Mouse (Mus musculus): ENCODE data around the gene Polr2a.
"Not testable (repeated sequence)": the region's sequence is repeated elsewhere in the genome, so short reads cannot be mapped to it uniquely, and the experiment has no call there.

Gene Polr2a

DNA sequence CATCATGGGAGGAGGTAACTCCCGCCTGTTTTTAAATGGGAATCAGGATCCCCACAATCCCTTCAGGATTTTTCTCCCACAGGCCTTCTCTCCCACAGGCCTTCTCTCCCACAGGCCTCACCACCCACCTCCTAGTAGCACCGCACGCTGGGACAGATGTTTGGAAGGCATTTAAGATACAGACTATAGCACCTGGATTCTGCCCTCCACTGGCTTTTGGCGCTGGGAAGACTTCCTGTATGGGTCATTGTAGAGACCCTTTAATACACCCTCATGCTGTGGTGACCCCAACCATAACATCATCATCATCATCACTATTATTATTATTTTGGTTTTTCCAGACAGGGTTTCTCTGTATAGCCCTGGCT is 51.0 kb downstream of the Polr2a start:
- no peak for DNase-seq (ENCODE audit: low read depth, low spot score)

DNA sequence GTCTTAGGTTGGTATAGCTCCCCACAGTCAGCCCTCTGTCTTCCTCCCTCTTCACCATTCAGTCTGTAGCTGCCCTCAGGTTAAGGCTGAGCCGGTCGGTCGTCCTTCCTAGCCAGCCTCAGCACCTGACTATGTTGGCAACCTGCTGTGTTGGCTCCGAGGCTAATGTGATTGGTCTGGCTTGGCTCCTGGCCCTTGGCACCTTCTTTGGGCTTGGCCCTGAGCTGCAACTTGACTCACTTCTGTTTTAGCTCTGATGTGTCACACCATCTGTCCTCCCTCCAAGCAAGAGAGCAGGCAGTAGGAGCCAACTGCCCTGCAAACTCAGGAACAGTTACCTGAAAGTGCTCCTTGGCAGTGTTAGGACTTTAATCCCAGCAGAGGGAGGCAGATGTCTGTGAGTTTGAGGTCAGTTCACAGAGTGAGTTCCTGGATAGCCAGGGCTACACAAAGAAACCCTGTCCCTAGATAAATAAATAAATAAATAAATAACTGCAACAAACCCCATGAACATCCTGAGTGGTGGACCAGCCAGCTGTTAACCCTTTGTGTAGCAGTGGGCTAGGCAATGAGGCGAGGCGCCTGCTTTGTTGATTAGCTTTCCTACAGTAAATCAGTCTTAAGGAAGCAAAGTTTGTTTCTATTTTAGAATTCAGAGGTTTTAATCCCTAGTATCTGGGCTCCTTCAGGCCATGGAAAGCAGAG is 51.5 kb downstream of the Polr2a start:
- DNase-seq (ENCODE audit: low read depth, low spot score) = no peak

DNA sequence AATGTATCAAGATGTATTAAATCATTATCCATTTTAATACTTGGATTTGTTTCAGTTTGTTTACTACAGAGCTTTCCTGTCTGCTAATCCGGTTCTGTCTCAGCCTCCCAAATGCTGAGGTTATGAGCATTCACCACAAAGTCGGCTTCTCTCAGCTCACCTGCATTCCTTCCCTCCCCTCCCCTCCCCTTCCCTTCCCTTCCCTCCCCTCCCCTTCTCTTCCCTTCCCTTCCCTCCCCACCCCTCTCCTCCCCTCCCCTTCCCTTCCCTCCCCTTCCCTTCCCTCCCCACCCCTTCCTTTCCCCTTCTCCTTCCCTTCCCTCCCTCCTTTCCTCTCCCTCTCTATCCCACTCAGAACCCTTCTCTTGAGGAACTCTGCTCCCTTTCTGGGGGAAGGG is 53.8 kb downstream of the Polr2a start:
- DNase-seq (ENCODE audit: low read depth, low spot score) = no peak

DNA sequence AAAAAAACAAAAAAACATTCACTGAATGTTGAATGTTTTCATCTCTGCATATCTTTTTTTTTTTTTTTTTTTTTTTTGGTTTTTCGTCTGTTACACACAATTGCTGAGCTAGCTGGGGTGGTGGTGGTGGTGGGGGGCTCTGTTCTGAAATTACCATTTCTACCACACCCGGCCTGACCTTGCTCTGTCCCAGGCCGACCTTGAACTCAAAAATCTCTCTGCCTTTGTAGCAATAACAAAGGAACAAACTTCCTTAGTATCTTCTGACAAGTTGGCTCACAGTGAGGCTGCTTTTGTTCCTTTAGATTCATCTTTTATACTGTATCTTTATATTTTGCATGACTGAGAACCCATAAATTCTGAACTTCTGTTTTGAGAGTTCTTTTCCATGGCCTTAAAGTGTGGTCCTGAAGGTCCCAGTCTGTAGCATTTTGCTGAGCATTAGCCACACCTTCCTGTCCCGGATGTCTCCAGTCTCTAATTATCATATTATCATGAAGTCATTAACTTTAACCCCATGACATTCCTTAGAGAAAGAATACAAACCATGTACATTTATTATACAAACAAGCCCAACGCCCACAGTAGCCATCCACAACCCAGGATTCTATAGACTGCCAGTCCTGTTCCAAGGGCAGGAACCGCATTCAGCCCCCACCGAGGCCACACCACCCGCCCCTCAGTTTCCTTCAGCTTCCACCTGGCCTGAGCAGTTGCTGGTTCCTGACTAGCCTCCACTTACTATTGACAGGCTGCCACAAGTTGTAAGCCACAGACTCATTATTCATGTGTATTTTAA is 54.4 kb downstream of the Polr2a start:
- DNase-seq (ENCODE audit: low read depth, low spot score) = no peak

DNA sequence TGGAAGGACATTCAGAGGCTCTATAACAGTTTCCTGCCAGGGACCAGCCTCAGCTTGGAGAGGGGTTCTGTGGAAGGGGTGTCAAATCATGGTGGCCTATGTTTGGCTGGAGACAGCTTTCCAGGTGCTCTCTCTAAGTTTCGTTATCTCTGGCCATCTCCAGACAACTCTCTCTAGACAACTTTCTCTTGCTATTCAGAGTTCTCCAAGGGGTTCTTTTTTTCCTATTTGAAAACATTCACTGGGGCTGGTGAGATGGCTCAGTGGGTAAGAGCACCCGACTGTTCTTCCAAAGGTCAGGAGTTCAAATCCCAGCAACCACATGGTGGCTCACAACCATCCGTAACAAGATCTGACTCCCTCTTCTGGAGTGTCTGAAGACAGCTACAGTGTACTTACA is 55.1 kb downstream of the Polr2a start:
- not testable (repeated sequence) for DNase-seq (ENCODE audit: low read depth, low spot score)

DNA sequence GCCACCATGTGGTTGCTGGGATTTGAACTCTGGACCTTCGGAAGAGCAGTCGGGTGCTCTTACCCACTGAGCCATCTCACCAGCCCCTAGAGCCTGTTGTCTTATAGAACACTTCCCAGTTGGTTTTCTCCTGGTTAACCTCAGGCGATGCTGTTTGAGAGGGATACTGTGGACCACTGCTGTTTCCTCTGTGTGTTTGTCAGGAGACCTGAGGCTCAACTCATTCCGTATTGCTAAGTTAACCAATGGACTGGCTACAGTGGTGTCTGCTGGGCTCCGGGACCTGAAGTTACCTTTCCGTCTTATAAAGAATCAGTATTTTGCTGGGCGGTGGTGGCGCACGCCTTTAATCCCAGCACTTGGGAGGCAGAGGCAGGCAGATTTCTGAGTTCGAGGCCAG is 55.6 kb downstream of the Polr2a start:
- DNase-seq (ENCODE audit: low read depth, low spot score) = not testable (repeated sequence)

DNA sequence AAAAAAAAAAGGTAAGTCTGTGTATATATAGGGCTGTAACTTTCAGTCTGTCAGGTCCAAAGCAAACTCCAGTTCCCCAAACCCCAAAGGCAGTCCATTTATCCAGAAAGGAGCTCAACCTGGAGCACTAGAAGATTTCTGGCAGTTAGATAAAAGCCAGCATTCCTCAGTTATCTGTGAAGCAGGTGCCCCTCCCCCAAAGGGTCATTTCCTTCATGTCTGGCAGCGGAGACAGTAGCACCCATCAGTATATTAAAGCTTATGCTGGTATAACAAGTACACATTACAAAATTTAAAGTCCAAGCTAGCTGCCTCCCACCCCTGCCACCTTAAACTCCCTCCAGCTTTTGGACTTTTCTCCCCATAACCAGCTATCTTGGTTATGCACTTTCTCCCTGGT is 58.8 kb downstream of the Polr2a start:
- no peak for DNase-seq (ENCODE audit: low read depth, low spot score)

DNA sequence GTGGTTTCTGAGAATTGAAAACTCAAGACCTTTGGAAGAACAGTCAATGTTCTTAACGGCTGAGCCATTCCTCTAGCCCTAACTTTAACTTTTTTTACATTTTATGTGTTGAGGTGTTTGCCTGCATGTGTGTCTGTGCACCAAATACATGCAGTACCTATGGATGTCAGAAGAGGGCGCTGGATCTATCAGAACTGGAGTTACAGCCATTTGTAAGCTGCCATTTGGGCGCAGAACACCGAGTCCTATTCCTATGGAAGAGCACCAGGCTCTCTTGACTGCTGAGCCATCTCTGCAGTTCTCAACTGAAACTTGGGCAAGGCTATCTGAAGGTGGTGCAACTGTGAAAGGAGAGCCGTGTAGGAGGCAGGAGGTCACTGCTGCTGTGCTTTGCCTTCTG is 59.9 kb downstream of the Polr2a start:
- DNase-seq (ENCODE audit: low read depth, low spot score) = no peak

DNA sequence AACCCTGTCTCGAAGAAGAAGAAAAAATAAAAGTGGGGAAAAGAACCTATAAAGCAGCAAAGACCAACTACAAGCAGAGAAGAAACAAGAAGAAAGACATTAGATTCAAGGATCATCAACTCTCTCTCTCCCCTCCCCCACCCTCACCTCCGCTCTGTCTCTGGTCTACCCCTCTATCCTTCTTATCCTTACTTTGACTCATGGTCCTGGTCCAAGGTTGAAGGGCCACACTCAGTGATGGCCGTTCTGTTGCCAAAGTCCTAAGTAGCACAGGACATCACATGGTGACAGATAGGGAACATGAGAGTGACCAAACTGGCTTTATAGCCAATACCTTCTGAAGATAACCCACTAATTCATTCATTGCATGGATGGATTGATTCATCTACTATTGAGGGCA is 61.0 kb downstream of the Polr2a start:
- no peak for DNase-seq (ENCODE audit: low read depth, low spot score)

DNA sequence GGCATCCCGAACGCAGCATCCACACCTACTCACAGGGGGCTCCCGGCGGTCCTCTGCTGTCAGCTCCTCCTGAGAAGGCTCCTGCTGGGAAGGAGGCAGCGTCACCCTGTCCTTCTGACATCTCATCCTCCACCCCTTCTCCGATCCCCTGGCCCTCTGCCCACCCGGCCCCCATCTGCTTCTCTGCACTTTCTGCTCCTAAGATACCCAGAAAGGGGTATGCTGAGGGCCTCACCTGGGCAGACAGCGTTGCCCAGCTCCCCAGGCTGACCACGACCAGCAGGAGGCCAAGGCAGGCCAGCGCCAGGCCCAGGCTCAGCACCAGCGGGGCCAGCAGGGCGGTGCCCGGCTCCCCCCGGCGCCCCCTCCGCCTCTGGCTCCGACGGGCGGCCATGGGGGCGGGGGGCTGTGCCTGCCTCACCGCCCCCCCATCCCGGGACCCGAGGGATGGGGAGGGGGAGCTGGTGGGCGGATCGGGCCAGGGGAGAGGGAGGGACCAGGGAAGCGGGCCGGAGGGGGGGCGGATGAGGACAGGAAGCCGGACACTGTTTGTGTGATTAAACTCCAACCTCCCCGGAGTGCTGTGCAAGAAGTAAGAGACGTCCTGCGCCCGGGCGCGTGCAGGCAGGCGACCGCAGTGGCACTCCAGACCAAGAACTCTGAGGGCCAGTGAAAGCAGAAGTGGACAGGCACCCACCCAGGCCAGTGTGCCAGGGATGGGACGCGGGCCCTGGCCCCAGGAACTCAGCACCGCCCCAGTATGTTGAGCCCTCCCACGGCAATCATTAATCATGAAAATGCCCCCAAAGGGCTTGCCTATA is 62.9 kb downstream of the Polr2a start, which contains the start of the genes Tnfsf12 and Tnfsfm13:
Tnfsf12 (minus strand) TSS at position 489 of the 821 bp plus-strand sequence.
Tnfsfm13 (minus strand) TSS at position 738 of the 821 bp plus-strand sequence.
- DNase-seq (ENCODE audit: low read depth, low spot score) = no peak

DNA sequence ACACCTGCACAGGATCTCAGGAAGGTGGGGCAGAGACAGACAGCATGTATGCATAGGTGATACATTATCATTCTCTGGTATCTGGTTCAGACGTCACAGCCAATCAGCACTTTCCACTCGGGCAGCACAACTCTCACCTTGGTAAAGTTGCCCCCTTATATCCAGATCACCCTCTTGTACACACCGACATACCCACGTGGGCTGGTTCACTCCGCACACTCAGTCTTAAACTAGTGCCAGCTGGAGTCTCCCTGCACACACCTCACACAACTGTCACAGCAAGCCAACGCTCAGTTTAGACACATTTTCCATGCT is 63.4 kb downstream of the Polr2a start:
- no peak for DNase-seq (ENCODE audit: low read depth, low spot score)

DNA sequence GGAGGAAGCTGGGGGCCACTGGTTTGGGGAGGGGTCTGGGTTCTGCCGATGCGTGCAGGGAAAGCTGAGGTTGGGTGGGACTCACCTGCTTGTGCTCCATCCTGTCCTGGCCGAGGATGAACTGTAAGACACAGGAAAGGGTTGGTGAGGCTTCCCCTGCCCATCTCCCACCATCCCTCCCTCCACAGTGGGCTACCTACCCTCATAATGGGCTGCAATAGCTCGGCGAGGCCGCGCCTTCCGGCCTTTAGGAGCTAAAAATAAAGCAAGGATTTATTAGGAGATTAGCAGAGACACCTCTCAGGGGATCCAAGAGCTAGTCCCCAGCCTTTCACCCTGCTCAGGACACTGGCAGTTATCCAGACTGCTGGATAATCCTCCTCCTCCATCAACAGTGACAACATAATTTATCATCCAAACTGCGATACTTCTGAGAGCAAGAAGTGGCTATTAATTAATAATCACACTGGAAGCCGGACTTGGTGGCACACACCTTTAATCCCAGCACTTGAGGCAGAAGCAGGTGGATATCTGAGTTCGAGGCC is 64.9 kb downstream of the Polr2a start:
- no peak for DNase-seq (ENCODE audit: low read depth, low spot score)

DNA sequence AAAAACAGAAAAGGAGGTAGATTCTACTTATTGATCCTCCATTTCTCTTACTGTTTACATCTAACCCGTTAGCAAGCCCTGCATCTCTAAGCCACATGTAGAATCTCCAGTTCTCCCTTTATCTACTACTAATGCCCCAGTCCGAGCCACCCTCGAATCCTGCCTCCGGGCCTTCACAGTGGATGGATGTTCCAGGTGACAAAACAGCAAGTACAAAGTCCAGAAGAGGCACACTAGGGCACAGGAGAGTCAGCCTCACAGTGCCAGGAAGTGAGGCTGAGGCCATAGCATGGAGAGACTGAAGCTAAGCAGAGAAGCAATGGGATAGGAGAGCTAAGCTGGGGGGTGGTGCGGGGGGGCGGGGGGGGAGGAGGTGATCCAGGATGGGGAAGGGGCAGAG is 65.6 kb downstream of the Polr2a start:
- no peak for DNase-seq (ENCODE audit: low read depth, low spot score)

DNA sequence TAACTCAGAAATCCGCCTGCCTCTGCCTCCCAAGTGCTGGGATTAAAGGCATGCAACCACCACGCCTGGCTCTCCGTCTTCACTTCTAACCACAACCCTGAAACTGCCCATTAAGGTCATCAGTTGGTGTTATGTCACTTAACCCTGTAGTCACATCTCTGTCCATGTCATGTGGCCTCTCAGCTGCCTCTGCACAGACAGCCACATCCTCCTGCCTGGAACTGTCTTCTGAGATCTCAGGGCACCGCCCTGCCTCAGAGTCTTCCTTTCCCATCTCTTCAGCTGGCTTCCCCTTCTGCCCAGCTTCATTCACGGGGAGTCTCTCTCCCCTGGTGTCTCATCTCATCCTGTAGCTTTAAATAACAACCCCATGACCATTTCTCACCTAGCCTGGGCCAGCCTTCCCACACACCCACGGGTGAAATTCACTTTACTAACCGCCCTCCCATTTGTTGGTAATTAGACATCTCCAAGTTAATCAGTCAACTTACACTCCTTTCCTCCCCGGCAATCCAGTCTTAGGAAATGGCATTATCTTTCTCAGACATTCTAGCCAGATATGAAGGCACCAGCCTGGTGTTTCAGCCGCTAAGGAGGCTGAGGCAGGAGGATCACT is 66.1 kb downstream of the Polr2a start:
- no peak for DNase-seq (ENCODE audit: low read depth, low spot score)

DNA sequence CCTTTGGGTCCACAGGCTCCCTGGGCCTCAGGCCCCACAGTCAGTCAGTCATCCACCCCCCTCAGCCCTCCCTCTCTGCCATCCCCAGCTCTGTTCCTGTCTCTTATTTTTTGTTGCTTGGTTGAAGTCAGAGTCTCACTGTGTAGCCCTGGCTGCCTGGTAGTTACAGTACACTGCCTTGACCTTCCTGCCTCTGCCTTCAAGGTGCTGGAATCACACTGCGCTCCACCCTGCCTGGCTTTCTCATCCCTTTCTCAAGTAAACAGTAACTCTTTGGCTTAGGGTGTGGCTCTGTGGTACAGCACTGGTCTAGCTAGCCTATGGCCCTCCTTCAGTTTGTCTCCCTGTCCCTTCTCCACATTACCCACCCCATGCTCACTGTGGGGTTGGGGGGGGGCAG is 68.5 kb downstream of the Polr2a start:
- no peak for DNase-seq (ENCODE audit: low read depth, low spot score)

DNA sequence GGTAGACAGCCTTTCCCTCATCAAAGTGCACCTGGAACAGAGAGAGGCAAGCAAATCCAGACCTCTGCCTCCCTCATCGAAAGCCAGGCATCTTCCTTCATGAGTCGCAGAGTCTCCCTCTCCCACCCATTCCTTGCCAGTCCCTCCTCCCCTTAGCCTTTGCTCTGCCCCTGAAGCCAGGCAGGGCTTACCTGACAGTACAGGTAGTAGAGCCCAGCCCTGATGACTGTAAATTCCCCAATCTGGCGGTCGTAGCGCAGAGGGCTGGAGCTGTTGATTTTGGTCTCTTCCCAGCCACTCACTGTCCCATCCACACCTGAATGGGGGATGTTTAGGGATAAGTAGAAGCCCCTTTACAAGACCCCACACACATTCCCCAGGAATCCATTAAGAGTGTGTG is 71.4 kb downstream of the Polr2a start:
- no peak for DNase-seq (ENCODE audit: low read depth, low spot score)

DNA sequence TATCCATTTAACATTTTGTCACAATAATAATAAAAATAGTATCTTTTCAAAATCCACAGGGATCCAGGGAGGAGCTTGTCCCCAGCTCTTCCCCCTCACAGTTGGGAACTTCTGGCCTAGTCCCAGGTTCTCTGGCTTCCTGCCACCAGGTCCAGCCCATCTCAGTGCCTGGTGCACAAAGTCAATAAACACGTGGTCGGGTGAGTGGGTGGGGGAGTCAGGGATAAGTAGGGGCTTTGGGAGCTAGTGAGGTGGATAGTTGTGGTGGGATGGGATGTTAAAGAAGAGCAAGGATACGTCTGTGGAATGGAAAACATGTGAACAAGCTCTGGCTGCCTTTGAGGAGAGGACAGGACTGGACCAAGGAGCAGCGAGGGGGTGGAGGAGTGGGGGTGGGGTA is 72.1 kb downstream of the Polr2a start:
- DNase-seq (ENCODE audit: low read depth, low spot score) = no peak

DNA sequence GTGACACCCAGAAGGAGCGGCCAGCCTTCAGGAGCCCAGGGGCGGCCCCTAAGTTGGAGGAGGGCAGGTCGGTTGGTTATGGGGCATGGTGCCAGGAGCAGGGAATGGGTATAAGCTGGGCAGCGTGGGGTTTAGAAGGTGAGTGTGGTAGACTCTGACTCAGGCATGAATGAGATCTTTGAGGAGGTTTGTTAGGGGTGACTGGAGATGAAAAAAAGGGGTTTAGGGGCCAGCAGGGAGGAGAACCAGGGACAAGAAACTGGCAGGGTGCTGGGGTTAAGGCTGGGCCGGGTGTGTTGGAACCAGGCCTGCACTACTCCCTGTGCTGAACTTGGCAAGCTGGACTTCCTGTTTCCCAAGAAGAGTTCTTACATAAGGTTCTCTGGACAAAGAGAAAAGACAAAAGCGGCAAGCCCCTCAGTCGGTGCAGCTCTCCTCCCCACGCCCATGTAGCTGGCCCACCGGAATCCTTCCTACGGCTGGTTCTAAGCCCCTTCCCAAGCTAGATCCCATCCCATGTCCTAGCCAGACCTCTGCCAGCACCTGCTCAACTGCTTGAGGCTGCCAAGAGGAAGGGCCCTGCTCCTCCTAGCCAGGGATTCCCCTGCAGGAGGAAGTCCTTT is 72.8 kb downstream of the Polr2a start, which contains the start of gene Tnfsf13:
Tnfsf13 (minus strand) TSS at position 259 of the 623 bp plus-strand sequence.
- no peak for DNase-seq (ENCODE audit: low read depth, low spot score)

DNA sequence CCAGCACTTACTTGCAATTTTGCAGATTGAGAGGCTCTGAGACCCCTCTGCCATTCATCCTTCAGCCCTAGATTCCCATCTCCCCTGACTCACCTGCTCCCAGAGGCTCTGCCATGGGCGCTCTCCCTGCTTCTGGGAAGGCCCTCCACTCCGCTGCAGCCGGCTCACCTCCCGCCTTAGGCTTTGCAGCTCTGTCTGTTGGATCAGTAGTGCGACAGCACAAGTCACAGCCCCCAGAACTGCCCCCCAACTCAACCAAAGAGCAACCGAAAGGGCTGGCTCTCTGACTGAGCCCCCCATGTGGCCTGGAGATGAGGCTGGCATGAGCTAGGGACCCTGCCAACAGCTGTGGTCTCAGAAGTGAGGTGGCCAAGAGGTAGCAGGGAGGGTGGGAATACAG is 73.5 kb downstream of the Polr2a start:
- DNase-seq (ENCODE audit: low read depth, low spot score) = no peak

DNA sequence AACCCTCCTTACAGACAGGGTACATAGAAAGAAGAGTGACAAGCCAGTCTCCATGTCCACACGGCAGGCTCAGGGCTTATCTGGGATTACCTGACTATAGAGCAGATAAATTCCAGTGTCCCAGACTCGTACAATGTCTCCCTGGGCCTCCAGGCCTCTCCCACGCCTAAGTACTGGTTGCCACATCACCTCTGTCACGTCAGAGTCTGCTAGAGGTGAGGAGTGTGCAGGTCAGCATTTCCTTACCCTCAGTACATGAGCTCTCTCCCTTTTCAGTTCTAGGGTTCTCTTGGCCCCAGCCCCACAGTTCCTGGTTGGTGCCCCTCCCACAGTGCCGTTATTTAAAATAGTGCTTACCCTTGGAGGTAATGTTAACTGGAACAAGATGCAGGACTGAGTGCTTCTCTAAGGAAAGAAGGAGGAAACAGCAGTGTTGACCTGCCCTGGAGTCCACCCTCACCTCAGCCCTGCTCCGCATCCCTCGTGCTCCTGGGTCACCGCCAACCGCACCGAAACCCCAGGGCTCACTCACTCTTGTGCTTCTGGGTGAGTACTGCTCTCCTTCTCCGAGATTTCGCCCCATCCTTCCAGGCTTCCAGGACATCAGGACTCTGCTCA is 74.2 kb downstream of the Polr2a start:
- no peak for DNase-seq (ENCODE audit: low read depth, low spot score)
